Mouse (Mus musculus) neural tube, postnatal 0 days (tissue): ENCODE measurements around the gene Ccl8. TPM values are rescaled to one million over a fixed set of nuclear protein-coding genes. Genes with fewer than 3 reads are reported as not detected.

Source experiments
- polyA plus RNA-seq: library from polyadenylated mRNA; unstranded; fragments of >200 nt; fragmentation: Nextera tagmentation; extraction: Ambion mirVana; gene quantifications from 2 replicates; pipeline ENCODE4 v1.2.1, GENCODE M21; 2015

Gene Ccl8
- 0.79 TPM in 1 of 2 replicates, not detected in the other for polyA plus RNA-seq

GRCm38 (mm10) chr11:82114885-82115284 lies at the start of gene Ccl8:
Ccl8 (plus strand) TSS chr11:82115185.

GRCm38 (mm10) chr11:82101529-82101928 lies 13.5 kb upstream of the Ccl8 start, which contains the start of gene Ccl12:
Ccl12 (plus strand) TSS chr11:82101845.

Other genes starting within 250 kb of the Ccl8 start
- 31.0 and 31.6 TPM in 2 replicates for gene Asic2, start 146.7 kb upstream of the Ccl8 start, polyA plus RNA-seq
- 2.2 and 2.6 TPM in 2 replicates for gene Ccl2, start 79.6 kb upstream of the Ccl8 start, polyA plus RNA-seq
- gene Gm17268, start 76.6 kb upstream of the Ccl8 start, polyA plus RNA-seq: not detected in 2 replicates
- gene Ccl7, start 69.5 kb upstream of the Ccl8 start, polyA plus RNA-seq: 2.5 and 3.0 TPM in 2 replicates
- gene Ccl11, start 57.4 kb upstream of the Ccl8 start, polyA plus RNA-seq: 2.4 and 3.0 TPM in 2 replicates
- gene Ccl12, start 13.3 kb upstream of the Ccl8 start, polyA plus RNA-seq: 5.9 and 9.2 TPM in 2 replicates
- 0.68 and 0.77 TPM in 2 replicates for gene Ccl1, start 190.5 kb downstream of the Ccl8 start, polyA plus RNA-seq